Mouse (Mus musculus) heart, embryonic 14.5 days (tissue): ENCODE results near the gene Prkch. TPM values are rescaled to one million over a fixed set of nuclear protein-coding genes. Genes with fewer than 3 reads are reported as not detected.

Experiments
- ATAC-seq: fragments of 200-750 bp; cut with Nextera tagmentation; 2 replicates; pipeline ENCODE4 v1.8.0; 2017; ENCODE audit warnings: low read depth, moderate TSS enrichment; ENCODE audit not compliant: insufficient number of reproducible peaks, insufficient read depth, low FRiP score
- H3K27ac ChIP-seq, 2 experiments: fragments of 200-500 bp in 1 of 2; fragments of 300-500 bp in 1 of 2; sonication (generic) in 1 of 2; replicated peaks in 1 of 2; 2 replicates each; pipeline ENCODE4 v1.5.1; 2012 to 2014; ENCODE audit warnings: low read depth in 2 of 2, low read length in 2 of 2, control low read depth in 1 of 2, mild to moderate bottlenecking in 1 of 2, mixed read lengths in 1 of 2; ENCODE audit not compliant: control insufficient read depth in 1 of 2, insufficient read depth in 1 of 2
- H3K27me3 ChIP-seq: fragments of 300-500 bp; sonication (generic); 2 replicates; pipeline ENCODE4 v1.6.1; 2014; ENCODE audit warnings: mild to moderate bottlenecking, low read length, control low read depth; ENCODE audit not compliant: control insufficient read depth, insufficient read depth
- H3K36me3 ChIP-seq: fragments of 300-500 bp; sonication (generic); 2 replicates; pipeline ENCODE4 v1.6.1; 2014; ENCODE audit warnings: mild to moderate bottlenecking, control low read depth, low read length, mixed read lengths; ENCODE audit not compliant: control insufficient read depth, insufficient read depth
- H3K4me1 ChIP-seq, 2 experiments: fragments of 200-500 bp in 1 of 2; fragments of 300-500 bp in 1 of 2; sonication (generic) in 1 of 2; 2 replicates each; pipeline ENCODE4 v1.6.1; 2012 to 2014; ENCODE audit warnings: low read length in 2 of 2, control low read depth in 1 of 2, mixed read lengths in 1 of 2; ENCODE audit not compliant: control insufficient read depth in 2 of 2, insufficient read depth in 2 of 2
- H3K4me2 ChIP-seq: fragments of 300-500 bp; sonication (generic); 2 replicates; pipeline ENCODE4 v1.6.1; 2014; ENCODE audit warnings: mild to moderate bottlenecking, low read length
- H3K4me3 ChIP-seq, 2 experiments: fragments of 200-500 bp in 1 of 2; fragments of 300-500 bp in 1 of 2; sonication (generic) in 1 of 2; 2 replicates each; pipeline ENCODE4 v1.5.1; 2012 to 2014; ENCODE audit warnings: low read length in 2 of 2, mild to moderate bottlenecking in 2 of 2, control low read depth in 1 of 2, low read depth in 1 of 2, moderate library complexity in 1 of 2; ENCODE audit not compliant: control insufficient read depth in 1 of 2, insufficient read depth in 1 of 2
- H3K9ac ChIP-seq: fragments of 300-500 bp; sonication (generic); 2 replicates; pipeline ENCODE4 v1.6.1; 2014; ENCODE audit warnings: mild to moderate bottlenecking, low read length
- H3K9me3 ChIP-seq: fragments of 300-500 bp; sonication (generic); 2 replicates; pipeline ENCODE4 v1.6.1; 2016; ENCODE audit warnings: low read length, control low read depth; ENCODE audit not compliant: control insufficient read depth
- WGBS: fragments of 180-500 bp; shearing (Covaris S2); extraction: QIAGEN DNeasy Blood & Tissue Kit; methylation state at CpG from one replicate; pipeline ENCODE4 v1.1.7; 2014; 5-methylcytosine and 5-hydroxymethylcytosine counted together
- polyA plus RNA-seq: library from polyadenylated mRNA; unstranded; fragments of >200 nt; fragmentation: Nextera tagmentation; extraction: Ambion mirVana; gene quantifications from 2 replicates; pipeline ENCODE4 v1.2.1, GENCODE M21; 2014

Prkch gene
- polyA plus RNA-seq, 1 experiment from 2014 or later: 16.5 TPM

- peaks cover 25 to 38% of the 10 kb centered on the region in 2 experiments for H3K4me1 ChIP-seq
- no peak overlapping the region for H3K4me2 ChIP-seq
- H3K9ac ChIP-seq: no peak overlapping the region
- no peak overlapping the region for H3K4me3 ChIP-seq
- 75% methylated on average over 2 of the region's 2 CpGs for WGBS
- H3K9me3 ChIP-seq: no peaks in the 10 kb centered on the region
- no peak overlapping the region for H3K27ac ChIP-seq
- no peak for ATAC-seq
- H3K36me3 ChIP-seq: no peaks in the 10 kb centered on the region
- no peaks in the 10 kb centered on the region for H3K27me3 ChIP-seq
Observed at GRCm38 (mm10) chr12:73814897-73815296, 230.3 kb downstream of the Prkch start.

DNA sequence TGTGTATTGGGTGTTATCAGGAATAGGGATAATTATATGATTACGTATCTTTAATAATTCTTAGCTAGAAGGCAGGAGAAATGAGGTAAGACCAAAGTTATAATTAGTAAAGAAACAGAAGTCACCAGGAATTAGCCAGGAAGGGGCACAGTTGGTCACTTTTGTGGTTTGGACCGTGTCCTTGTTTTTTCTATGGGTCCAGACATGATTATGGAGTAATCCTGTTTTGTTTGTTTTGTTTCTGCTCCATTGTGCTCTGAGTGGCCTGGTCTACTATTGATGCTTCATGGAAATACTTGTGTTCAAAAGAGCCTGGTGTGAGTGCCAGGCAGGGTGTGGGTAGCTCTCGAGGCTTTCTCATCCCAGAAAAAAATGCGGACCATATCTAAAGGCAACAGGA lies 230.9 kb downstream of the Prkch start:
- Histone ChIP-seq H3K27me3 (no peaks in the 10 kb centered on the region), H3K36me3 (no peaks in the 10 kb centered on the region), H3K4me2 (no peak overlapping the region), H3K27ac (no peak overlapping the region), H3K4me1 (peaks cover 22 to 33% of the 10 kb centered on the region in 2 experiments), H3K4me3 (no peak overlapping the region), H3K9me3 (no peaks in the 10 kb centered on the region), H3K9ac (no peak overlapping the region)
- WGBS: 73% methylated on average over 4 of the region's 4 CpGs
- ATAC-seq: no peak

- H3K27me3 ChIP-seq: no peaks in the 10 kb centered on the region
- H3K4me2 ChIP-seq: no peak overlapping the region
- no peaks in the 10 kb centered on the region for H3K36me3 ChIP-seq
- H3K9me3 ChIP-seq: no peaks in the 10 kb centered on the region
- no peak overlapping the region for H3K9ac ChIP-seq
- H3K4me3 ChIP-seq: no peak overlapping the region
- H3K27ac ChIP-seq: no peak overlapping the region
- 42% methylated on average over 2 of the region's 2 CpGs for WGBS
- no peak for ATAC-seq
- peaks cover 22 to 28% of the 10 kb centered on the region in 2 experiments for H3K4me1 ChIP-seq
Observed at GRCm38 (mm10) chr12:73815892-73816291, 231.3 kb downstream of the Prkch start.

GRCm38 (mm10) chr12:73816866-73817265 lies 232.3 kb downstream of the Prkch start:
- Histone ChIP-seq H3K4me1 (peaks cover 19 to 22% of the 10 kb centered on the region in 2 experiments), H3K27ac (no peak overlapping the region), H3K27me3 (no peaks in the 10 kb centered on the region), H3K4me3 (no peak overlapping the region), H3K36me3 (no peaks in the 10 kb centered on the region), H3K4me2 (no peak overlapping the region), H3K9me3 (no peaks in the 10 kb centered on the region), H3K9ac (no peak overlapping the region)
- ATAC-seq: no peak
- WGBS: 74% methylated on average over 1 of the region's 1 CpGs

- H3K9ac ChIP-seq: no peak overlapping the region
- H3K4me3 ChIP-seq: no peak overlapping the region
- WGBS: 44% methylated on average over 1 of the region's 1 CpGs
- H3K27ac ChIP-seq: no peak overlapping the region
- no peaks in the 10 kb centered on the region for H3K36me3 ChIP-seq
- ATAC-seq: no peak
- no peaks in the 10 kb centered on the region for H3K9me3 ChIP-seq
- no peaks in the 10 kb centered on the region for H3K27me3 ChIP-seq
- no peak overlapping the region for H3K4me2 ChIP-seq
- peaks cover 6 to 11% of the 10 kb centered on the region in 2 experiments; a peak in 3 of 4 replicates for H3K4me1 ChIP-seq
Observed at GRCm38 (mm10) chr12:73818801-73819200, 234.2 kb downstream of the Prkch start.

DNA sequence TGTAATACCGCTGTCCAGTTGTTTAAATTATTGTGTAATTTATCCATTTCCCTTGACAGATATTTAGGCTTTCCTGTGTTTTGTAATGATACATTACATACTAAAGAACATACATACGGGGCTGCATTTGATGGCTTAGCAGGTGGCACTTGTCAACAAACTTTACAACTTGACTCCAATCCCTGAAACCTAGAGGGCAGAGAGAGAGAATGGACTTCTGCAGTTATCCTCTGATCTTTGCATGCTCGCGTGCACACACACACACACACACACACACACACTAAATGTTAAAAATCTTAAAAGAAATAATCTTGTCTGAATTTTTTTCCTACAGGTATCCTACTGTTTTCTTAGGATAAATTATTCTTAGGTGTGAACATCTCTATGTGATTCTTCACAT lies 236.6 kb downstream of the Prkch start:
- no peaks in the 10 kb centered on the region for H3K36me3 ChIP-seq
- H3K4me3 ChIP-seq: no peak overlapping the region
- H3K27me3 ChIP-seq: no peaks in the 10 kb centered on the region
- no peak overlapping the region for H3K4me2 ChIP-seq
- WGBS: 86% methylated on average over 4 of the region's 4 CpGs
- H3K4me1 ChIP-seq: no peaks in the 10 kb centered on the region
- H3K9me3 ChIP-seq: no peaks in the 10 kb centered on the region
- no peak overlapping the region for H3K9ac ChIP-seq
- ATAC-seq: no peak
- no peak overlapping the region for H3K27ac ChIP-seq

- Histone ChIP-seq H3K27ac (no peak overlapping the region), H3K36me3 (no peaks in the 10 kb centered on the region), H3K9ac (no peak overlapping the region), H3K9me3 (no peaks in the 10 kb centered on the region), H3K4me3 (no peak overlapping the region), H3K4me1 (no peaks in the 10 kb centered on the region), H3K27me3 (no peaks in the 10 kb centered on the region), H3K4me2 (no peak overlapping the region)
- WGBS: 84% methylated on average over 12 of the region's 12 CpGs
- no peak for ATAC-seq
Observed at GRCm38 (mm10) chr12:73822331-73822730, 237.7 kb downstream of the Prkch start.

- no peaks in the 10 kb centered on the region; a peak in 1 of 4 replicates for H3K4me1 ChIP-seq
- no peak overlapping the region for H3K9ac ChIP-seq
- no peaks in the 10 kb centered on the region for H3K36me3 ChIP-seq
- no peak overlapping the region for H3K4me2 ChIP-seq
- H3K27me3 ChIP-seq: no peaks in the 10 kb centered on the region
- WGBS: 62% methylated on average over 1 of the region's 1 CpGs
- H3K9me3 ChIP-seq: no peaks in the 10 kb centered on the region
- no peak overlapping the region for H3K27ac ChIP-seq
- no peak for ATAC-seq
- no peak overlapping the region for H3K4me3 ChIP-seq
Observed at GRCm38 (mm10) chr12:73824828-73825227, 240.2 kb downstream of the Prkch start.
